Mouse (Mus musculus): ENCODE data around the gene Cabcoco1. TPM values are rescaled to one million over a fixed set of nuclear protein-coding genes. Genes with fewer than 3 reads are reported as not detected.

Gene Cabcoco1
- total RNA-seq, 2 experiments from 2014 or later = 5.2 to 6.7 TPM

DNA sequence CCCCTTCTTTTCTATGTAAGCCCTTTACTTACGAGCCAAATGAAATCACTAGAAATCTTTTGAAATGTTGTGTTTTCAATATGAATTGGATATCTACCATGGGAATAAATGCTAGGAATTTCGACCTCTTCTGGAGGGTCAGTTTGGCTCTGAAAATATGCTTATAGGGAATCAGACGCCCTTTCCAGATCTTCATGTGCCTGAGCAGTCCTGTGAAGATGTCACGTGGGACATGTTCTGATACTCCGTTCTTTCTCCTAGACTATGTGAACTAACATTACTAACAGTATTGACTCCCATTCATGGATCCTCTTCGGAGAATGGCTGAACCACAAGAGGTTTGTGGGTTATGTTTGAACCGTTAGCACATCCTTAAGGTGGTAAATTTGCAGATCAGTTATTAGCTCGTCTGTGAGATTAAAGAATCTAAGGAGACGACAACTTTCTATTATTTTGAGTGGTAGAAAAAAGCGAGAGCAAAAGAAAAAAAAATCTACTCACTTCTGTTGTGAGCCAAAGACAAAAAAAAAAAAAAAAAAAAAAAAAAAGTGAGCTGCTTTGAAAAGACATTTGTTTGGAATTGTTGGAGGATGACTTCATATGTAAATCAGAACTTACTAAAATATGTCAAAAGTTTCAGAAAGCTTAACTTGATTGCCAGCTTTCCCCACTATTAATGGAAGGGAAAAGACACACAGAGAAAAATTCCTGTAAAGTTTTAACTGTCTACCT lies 99.6 kb downstream of the Cabcoco1 start:
- DNase-seq (ENCODE audit: low spot score in 2 of 2) = no peak

DNA sequence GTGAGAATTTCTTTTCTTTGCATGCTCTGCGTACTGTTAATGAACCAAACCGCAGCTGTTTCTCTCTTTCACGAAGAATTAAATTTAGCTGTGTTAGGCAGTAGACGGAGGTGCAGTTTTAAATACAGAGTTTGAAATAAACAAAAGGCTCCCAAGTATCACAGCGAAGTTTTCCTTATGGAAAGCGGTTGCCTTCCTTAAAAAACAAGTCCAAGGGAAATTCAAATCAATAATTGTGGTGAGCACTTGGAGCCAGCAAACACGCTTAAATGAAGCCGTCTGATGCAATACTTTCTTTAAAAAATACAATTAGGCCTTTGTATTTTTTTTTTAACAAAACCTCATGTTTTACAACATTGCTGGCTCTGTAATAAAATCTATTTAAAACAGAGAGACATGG lies 101.2 kb downstream of the Cabcoco1 start:
- DNase-seq (ENCODE audit: low spot score in 2 of 2) = no peak

DNA sequence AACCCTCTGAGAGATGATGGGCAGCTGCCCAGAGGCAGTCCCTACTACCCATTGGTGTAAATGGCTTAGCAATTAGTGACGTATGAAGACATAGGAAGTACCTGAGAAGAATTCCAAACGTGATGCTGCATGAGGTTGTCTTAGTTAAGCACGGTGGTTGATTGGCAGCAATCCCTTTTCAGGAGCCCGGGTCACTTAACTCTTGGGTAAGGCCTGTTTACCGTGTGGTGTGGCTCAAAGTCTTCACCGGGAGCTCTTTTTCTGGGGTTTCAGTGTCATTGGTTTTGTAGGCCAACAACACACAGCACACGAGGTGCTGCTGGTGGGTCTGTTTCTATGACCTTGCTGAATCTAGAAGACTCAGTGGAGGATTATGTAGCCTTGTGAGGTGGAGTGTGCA lies 105.9 kb downstream of the Cabcoco1 start:
- no peak for DNase-seq (ENCODE audit: low spot score in 2 of 2)

DNA sequence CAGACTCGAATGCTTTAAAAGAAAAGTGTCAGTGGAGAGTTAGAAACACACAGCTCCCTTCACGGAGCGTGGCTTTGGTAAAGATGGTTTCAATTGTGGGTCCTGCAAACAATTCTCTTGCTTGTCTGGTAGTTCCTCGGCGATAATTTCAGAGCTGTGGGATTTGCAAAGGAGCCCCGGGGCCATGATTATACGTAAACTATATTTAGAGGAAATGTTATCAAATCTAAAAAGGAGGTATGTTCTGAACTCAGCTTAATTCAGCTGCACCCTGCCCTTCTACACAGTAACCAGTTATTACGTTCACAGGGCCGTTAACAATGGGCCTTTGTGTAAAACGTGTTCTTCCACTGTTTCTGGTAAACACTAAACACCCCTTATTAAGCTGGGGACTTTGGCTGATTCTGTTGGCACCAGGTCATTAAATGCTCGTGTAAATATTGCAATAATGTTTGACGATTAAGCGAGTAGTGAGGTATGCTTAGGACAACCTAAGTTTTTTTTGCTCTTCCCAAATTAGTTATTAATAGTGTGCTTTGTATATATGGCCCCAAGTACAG lies 106.6 kb downstream of the Cabcoco1 start:
- no peak for DNase-seq (ENCODE audit: low spot score in 2 of 2)

DNA sequence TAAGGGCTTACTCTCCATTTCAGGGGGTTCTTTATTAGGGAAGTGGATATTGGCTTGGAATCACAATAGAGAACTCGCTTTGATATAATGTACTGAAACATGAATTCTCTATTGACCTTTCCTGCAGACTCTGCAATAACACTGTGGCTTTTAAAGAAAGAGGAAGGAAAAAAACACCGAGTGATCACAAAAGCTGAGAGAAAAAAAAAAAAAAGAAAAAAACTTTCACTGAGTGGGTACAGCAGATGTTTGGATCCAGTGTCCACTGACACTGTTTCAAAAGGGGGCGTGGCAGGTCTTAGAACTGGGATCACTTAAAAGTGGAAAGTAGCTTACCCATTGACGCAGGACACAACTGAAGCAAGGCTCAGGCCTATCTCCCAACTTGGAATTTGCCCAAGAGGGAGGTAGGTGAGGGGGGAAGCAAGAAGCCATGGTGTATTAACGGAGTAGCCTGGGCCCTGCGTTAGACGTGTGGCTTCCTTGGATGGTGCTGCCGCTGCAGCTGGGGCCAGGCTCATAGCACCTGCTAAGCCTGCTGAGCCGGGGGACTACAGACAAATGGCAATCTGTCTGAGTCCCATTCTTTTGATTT lies 107.6 kb downstream of the Cabcoco1 start:
- DNase-seq (ENCODE audit: low spot score in 2 of 2) = no peak

DNA sequence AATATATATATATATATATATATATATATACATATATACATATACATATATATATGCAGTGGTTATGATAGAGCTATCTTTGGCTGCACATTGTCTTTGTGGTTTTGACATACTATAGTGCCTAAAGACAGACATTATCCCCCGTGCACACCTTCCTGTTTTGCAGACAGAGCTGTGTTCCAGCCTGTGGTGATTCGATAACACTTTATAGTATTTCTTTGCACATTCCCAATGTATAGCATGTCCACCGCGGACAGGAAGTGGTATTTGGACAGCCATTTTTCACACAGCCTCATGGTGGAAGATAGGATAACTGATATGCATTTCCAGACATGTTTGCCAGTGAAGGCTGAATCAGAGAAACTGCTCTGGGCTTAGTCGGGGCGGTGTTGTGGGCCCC lies 110.3 kb downstream of the Cabcoco1 start:
- no peak for DNase-seq (ENCODE audit: low spot score in 2 of 2)

DNA sequence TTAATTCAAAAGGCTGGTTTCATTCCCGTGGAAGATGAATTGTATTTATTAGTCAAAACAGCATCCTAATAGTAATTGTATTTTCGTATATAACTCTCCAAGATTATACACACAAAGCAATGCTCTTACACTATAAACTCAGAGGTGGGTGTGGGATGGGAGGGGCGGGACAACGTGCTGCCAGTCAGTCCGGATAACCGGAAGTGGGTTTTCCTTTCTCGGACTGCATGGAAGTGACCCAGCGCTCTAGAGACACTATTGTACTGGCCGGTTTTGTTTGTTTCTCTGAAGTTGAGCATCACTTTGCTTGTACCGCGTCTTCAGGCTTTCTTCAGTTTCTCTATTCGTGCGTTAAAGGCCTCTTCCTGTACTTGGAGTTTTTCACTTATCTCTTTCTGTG lies 110.8 kb downstream of the Cabcoco1 start:
- DNase-seq (ENCODE audit: low spot score in 2 of 2) = no peak

DNA sequence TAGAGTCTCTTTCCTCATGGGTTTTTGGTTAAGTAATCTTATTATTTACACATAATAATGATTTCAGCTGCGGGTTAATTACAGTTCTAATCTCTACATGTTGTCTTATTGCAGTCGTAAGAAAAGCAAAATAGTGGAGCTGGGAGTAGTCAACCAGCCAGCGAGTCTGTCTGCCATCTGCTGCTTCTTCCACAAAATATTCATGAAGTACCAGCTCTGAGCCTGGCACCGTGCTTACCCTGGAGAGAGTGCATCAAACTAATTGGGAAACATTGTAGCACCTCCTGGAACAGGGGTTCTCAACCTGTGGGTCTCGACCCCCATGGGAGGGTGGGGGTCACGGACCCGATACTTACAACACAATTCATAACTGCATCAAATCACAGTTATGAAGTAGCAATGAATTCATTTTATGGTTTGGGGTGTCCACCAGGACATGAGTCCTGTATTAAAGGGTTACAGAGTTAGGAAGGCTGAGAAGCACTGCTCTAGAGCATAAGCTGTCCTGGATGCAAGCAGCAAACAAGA lies 121.2 kb downstream of the Cabcoco1 start:
- no peak for DNase-seq (ENCODE audit: low spot score in 2 of 2)

DNA sequence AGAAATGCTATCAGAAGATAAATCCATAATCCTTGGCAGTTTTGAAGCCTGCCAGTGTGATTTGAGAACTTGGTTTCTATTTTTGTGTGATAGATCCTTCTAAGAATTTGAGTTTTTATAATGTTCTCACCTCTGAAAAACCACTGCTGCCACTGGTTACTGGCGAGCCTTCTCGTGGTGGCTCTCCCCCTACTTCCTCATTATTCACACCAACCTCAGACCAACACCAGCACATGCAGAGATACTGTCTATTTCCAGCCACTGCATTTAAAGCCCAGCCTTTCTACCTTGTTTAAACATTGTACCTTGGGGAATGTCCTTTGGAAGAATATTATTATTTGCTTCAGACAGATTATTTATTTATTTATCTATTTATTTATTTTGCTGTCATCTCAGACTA lies 121.8 kb downstream of the Cabcoco1 start:
- DNase-seq (ENCODE audit: low spot score in 2 of 2) = no peak

DNA sequence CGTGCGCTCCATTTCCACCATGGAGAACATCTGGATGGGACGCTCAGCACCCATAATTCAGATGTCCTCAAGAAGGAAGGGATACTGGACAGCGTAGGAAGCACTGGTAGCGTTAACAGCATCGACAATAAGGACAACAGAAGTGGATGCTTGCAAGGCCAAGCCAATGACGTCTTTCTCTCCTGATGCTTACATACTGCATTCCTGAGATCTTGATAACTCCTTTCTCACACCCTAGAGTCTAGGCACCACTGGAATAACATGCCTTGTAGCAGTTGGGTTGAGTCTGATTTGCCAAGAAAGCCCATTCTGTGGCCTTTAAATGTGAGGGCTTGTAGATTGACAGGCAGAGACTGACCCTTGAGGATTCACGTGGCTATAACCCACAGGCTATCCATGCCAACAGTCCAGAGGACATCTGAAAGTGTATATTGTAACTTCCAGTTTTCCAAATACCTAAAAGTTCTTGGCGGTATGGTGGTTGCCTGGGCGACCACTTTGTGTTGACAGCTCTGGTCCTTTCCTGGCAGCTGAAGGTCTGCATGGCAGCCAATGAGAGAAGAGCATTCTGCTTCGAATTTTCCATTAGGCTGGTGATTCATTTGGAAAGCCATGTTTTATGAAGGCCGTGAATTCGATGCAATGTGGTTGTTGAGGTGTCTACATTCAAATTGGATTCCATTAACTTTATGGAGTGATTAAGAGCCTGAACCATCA lies 124.5 kb downstream of the Cabcoco1 start:
- DNase-seq (ENCODE audit: low spot score in 2 of 2) = no peak

DNA sequence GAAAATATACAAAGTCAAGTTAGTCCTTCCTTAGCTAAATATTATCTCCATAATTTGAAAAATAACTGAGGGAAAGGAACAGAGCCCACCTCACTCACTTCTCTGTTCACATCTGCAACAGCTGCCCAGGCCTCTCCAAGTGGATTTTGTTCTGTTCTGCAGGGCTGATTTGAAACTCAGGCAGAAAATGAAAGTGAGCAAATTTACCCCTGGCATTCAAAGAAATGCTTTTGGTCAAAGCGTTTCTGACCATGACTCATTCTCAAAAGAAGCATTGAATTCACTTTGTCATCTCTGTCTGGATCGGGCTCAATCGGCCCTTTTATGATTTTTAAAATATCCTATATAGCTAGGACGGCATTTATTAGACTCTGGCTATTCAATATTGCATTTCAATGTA lies 135.8 kb downstream of the Cabcoco1 start:
- DNase-seq (ENCODE audit: low spot score in 2 of 2) = no peak

DNA sequence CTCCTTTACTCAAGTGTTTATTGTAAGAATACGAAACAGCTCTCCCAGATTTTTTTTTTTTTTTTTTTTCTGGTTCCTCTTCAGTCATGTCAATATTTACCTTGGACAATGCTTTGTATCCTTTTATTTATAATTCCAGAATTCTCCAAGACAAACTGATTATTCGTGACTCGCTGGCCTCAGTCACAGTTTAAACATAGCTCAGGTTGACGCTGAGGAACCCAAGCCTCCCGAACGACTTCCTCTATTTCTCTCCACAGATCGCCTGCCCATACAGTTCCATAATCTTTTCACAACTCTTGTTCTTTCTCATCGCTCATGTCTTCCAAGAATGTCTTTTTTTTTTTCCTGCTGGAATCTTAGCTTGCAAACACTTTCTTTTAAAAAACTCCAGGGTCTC lies 144.9 kb downstream of the Cabcoco1 start:
- no peak for DNase-seq (ENCODE audit: low spot score in 2 of 2)

DNA sequence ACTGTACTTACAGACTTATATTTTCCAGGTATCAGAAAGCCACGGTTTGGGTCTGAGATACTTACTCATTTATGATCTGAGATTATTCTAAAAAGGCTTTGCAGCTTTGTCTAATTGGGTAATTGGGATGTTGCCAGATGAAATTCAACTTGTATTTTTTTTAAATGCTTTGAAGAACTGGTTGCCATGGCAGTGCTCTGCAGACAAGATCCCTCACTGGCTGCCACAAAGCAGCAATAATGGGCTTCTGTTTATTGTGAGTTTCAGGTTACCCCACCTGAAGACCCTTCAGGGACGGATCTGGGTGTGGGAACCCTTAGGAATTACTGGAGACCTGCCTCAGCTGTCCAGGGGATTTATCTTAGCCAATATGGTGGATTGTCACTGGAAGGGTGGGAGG lies 145.6 kb downstream of the Cabcoco1 start:
- no peak for DNase-seq (ENCODE audit: low spot score in 2 of 2)

DNA sequence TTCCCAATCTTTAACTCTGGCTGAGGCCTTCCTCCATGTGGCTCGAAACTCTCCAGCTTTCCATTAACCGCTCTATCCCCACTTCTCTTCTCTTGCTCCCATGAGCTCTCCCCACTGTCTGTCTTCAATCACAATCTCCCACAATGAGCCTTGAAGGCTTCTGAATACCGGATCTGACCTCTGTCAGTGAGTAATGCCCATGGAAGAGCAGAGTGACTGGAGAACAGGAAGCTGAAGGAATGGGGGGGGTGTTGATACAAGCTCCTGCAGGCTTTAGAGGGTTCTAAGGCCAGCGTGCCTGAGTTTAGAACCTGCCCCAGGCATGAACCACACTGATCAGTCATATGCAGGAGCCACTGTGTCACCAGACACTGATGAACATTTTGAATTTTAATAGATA lies 150.1 kb downstream of the Cabcoco1 start:
- DNase-seq (ENCODE audit: low spot score in 2 of 2) = no peak

DNA sequence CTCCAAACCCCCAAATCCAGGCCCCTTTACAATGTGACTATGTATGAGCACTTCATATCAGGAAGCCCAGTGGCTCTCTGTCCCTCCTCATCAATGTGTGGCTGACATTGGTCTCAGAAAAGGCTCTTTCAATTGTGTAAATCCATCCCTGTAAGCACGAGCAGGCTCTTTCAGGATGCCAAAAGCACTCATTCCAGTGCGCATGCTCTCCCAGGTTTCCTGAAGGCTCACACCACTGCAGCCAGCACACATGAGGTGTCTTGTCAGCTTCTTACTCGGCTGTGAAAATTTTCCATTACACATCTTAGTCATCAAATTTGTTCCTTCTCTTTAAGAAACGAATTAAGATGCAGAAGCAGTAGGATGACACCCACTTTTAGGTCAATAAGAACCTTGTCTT lies 152.9 kb downstream of the Cabcoco1 start:
- DNase-seq (ENCODE audit: low spot score in 2 of 2) = no peak

DNA sequence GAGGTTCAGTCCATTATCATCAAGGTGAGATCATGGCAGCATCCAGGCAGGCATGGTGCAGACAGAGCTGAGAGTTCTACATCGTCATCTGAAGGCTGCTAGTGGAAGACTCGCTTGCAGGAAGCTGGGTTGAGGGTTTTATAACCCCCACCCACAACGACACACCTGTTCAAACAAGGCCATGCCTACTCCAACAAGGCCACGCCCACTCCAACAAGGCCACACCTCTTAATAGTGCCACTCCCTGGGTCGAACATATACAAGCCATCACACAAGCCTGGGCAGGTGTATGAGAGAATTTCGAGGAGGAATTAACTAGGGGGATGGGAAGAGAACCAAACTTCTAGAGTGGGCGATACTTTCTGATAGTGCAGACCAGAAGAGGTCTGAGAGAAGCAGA lies 153.6 kb downstream of the Cabcoco1 start:
- DNase-seq (ENCODE audit: low spot score in 2 of 2) = no peak

Other genes with a start within 250 kb of the Cabcoco1 start
- gene Tmem26, start 181.8 kb upstream of the Cabcoco1 start, total RNA-seq (2021) = 10 to 100 TPM; 15.6 to 17.4 TPM

Data from adrenal gland, postnatal 4 days (tissue).